Mouse (Mus musculus): Measurements from ENCODE around the gene Eif2ak1. TPM values are rescaled to one million over a fixed set of nuclear protein-coding genes. Genes with fewer than 3 reads are reported as not detected.

Gene Eif2ak1
- total RNA-seq, 2 experiments from 2014 or later, result 39.5 to 40.7 TPM

DNA sequence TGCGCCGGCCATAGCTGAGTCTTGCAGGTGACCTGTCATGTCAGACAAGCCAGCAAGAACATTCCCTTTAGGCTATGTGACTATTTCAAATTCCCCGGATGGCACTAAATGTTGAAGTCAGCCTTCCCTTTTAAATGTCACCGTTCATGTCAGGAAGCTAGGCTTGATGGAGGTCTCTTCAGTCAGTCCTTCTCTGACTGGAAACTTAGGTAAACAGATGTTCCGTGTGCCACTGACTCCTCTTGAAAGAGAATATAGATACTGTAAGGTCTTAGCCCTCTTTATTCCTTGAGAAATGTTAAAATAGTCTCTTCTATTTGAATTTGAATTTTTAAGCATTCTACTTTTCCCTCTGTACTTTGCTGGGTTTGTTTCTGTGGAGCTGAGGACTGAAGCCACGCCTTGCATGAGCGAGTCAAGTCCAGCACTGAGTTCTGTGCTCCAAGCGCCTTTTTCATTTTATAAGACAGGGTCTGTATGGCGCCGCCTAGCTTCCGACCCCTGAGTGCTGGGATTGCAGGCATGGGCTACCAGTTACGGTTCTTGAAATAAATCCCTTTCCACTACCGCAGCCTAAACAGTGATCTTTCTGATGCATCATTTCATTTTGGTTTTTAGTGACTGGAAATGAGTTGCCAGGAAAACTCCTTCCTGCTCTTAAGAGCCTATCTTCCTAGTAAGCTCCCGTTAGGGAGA is 80.2 kb downstream of the Eif2ak1 start, which contains the start of gene Ankrd61:
TSS of gene Ankrd61 (minus strand) at position 51 of the 696 bp plus-strand sequence.
- no peak for DNase-seq (ENCODE audit: low spot score in 2 of 2)

DNA sequence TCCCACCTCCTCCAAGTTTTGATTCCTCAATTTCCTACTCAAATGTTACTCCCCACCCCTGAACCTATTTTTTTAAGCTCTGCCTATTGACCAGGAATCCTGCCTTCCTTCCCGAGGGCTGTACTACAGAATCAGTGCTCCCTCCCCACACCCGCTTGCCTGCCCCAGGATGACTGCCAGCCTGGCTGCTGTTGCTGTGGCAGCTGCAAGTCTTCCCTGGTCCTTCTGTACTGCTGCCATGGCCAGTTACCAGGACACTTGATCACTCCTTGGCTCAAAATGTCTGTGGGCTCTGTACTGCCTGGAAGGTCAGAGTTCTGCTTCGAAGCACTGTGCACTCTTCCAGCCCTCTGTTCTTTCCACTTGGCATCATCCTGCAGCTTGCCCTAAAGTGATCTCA is 84.5 kb downstream of the Eif2ak1 start:
- DNase-seq (ENCODE audit: low spot score in 2 of 2), result peak; percentile 38 to 54

DNA sequence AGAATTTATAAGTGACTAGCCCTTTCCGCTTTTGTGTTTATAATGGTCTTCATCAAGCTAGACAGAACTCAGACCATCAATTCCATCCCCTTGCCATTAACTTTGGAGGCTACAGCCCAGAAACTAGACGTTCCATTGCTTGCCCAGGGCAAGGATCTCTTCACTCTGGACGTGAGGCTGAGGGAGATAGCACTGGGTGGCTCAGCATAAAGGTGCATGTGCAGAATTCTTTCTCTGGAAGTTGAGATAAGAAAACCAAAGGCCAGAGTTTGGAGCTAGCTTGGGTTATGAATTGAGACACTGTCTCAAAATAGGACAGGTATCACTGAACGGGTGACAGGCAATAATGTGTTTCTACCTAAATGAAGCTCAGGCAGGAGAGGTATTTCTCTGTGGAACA is 86.2 kb downstream of the Eif2ak1 start:
- DNase-seq (ENCODE audit: low spot score in 2 of 2), result no peak

DNA sequence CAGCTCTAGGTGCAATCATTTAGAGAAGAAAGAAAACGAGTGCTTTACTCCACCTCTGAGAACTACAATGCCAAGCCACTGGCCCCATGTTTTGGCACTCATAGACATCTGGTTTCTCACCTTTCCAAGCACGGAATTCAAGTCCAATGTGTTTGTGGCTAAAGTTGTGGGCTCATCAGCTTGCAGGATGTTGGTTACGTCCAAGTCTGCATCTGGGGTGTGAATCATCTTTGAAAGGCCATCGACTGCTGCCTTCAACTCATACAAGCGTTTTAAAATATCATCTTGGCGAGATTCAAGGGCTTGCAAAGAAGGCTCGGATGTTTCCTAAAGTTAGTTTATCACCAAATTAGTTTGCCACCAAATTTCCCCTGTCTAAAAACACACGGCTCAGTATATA is 88.8 kb downstream of the Eif2ak1 start:
- no peak for DNase-seq (ENCODE audit: low spot score in 2 of 2)

DNA sequence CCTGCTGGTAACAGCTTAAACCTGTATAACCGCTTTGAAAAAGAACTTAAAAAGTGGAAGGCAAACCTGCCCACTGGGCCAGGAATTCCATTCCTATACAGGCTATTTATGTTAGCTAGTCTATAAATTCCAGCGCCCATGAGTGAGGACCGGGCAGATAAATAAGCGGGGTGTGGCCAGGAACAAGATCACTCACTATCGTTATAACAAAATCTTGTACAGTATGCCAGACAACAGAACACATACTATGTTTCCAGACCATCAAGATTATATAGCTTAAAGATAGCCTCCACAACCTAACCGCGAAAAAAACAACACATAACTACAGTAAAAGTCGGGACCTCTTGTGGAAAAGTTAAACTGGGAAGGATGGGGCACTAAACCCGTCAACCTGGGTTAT is 91.3 kb downstream of the Eif2ak1 start:
- no peak for DNase-seq (ENCODE audit: low spot score in 2 of 2)

DNA sequence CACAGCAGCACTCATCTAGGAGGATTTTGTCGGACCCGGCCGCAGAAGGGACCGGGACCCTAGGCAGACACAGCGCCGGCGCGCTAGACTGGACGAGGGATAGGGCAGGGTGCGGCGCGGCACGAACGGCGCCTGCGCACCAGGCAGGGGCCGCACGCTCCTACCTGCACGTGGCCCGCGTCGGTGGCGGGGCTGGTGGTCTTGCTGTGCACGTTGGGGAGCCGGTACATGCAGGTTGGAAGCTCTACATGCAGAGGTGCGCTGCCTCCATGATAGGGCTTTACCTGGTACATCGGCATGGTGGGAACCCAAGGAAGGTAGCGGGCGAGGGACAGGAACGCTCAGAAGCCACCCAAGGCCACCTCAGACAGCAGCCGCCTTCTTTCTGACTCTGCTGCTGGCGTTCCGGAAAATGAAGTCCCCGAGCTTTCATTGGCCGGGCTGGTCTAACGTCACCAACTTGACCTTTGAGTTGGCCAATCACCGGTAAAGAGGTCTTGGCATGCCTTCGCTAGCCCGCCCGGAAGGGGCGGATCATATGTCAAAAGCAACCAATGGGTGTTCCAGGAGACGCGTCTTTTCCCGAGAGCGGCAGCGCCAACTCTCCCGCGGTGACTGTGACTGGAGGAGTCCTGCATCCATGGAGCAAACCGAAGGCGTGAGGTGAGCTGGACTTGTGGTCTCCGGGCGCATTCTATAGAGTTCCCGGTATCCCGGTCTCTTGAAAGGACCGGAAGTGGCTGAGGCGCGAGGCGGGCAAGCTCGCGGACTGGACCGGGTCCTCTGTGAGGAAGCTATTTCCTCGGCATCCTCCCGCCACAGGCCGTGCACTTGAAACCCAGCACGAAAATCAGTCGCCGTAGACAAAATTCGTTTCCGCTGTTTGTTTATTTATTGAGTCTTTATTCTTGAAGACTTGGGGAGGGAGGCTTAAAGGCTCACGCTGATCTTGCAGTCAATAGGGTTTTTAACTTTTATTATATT is 92.1 kb downstream of the Eif2ak1 start, which contains the start of the genes Aimp2 and Pms2:
TSS of gene Aimp2 (minus strand) at position 431 of the 984 bp plus-strand sequence.
TSS of gene Pms2 (plus strand) at position 548 of the 984 bp plus-strand sequence.
- peak; percentile 95 to 96 for DNase-seq (ENCODE audit: low spot score in 2 of 2)

DNA sequence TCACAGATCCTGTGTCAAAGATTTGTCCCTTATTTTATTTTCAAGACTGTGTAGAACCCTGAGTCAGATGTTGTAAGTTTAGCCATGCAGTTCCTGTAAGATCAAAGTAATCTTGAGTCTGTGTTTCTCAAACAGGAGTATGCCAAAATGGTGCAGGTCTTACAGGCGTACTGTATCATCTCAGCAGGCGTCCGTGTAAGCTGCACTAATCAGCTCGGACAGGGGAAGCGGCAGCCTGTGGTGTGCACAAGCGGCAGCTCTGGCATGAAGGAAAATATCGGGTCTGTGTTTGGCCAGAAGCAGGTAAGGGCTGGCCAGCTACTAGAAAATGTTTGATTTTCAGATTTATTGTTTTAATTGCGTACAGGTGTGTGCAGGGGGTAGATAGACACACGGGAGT is 98.6 kb downstream of the Eif2ak1 start:
- no peak for DNase-seq (ENCODE audit: low spot score in 2 of 2)

DNA sequence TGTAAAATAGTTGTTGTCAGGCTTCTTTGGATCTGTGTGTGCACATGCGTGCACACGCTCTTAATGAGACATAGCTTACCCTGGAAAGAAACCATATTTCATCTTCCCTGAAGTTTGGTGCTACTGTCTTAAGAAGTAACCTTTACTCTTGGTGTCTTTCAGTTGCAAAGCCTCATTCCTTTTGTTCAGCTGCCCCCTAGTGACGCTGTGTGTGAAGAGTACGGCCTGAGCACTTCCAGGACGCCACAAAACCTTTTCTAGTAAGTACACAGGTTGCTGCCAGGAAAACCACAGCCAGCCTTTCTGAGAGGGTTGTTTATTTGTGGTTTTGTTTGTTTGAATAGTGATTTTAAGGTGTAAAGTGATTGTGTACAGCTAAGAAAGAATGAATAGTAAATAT is 99.8 kb downstream of the Eif2ak1 start:
- peak in 1 of 2 experiments; percentile 28 for DNase-seq (ENCODE audit: low spot score in 2 of 2)

DNA sequence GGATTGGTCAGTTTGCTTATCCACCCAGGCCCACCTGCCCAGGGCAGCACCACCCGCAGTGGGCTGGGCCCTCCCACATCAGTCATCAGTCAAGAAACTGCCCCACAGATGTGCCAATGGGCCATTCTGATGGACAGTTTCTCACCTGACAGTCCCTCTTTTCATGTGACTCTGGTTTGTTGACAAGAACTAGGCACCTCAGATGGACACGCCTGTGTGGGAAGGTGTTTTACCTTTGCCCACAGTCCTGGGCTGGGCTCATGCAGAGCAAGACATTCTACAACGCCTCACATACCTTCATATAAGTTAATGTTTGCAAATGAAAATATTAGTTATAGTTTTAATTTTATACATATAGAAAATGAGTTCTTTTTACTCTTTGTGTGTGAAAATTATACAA is 100.5 kb downstream of the Eif2ak1 start:
- no peak for DNase-seq (ENCODE audit: low spot score in 2 of 2)

DNA sequence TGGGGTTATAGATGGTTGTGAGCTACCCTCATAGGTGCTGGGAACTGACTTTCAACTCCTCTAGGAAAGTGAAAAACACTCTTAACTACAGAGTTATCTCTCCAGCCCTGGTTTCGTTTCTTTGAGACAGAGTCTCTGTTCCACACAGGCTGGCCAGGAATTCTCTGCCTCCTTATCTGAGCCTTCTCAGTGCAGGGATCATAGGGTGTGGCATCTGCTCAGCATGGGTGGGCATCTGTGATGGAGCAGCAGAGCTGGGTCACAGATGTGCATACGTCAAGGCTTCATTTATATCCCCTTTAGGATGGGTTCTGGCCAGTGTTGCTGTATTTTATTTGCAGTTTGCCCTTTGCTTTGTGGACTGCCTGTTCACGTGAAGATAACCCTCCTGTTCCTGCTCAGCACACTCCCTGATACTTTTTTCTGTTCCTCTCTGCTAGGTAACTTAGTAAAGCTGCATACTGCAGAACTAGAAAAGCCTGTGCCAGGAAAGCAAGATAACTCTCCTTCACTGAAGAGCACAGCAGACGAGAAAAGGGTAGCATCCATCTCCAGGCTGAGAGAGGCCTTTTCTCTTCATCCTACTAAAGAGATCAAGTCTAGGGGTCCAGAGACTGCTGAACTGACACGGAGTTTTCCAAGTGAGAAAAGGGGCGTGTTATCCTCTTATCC is 107.3 kb downstream of the Eif2ak1 start:
- DNase-seq (ENCODE audit: low spot score in 2 of 2), result no peak

DNA sequence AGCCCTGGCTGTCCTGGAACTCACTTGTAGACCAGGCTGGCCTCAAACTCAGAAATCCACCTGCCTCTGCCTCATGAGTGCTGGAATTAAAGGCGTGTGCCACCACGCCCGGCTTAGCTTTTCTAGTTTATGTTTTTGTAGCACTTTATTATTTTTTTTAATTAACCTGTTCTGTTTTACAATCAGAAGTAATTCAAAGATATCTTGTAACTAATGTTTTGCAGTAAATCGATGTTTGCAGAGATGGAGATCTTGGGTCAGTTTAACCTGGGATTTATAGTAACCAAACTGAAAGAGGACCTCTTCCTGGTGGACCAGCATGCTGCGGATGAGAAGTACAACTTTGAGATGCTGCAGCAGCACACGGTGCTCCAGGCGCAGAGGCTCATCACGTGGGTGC is 110.3 kb downstream of the Eif2ak1 start, which contains the start of gene Gm42421:
TSS of gene Gm42421 (plus strand) at position 301 of the 400 bp plus-strand sequence.
- no peak for DNase-seq (ENCODE audit: low spot score in 2 of 2)

DNA sequence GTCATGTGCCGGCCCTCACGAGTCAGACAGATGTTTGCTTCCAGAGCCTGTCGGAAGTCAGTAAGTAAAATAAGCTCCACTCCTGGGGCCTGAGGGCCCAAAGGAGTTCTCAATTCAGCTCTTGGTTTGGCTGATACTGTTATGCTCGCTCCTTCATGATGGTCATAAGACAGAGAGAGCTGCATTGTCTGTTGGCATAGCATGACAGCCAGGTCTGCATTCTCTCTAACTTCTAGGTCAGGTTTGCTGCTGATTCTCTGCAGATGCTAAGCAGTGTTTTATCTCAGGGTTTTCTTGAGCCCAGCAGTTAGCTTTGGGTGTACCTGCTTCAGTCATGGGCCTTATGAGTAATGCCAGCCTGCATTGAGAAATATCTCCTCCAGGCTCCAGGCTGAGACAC is 111.7 kb downstream of the Eif2ak1 start:
- no peak for DNase-seq (ENCODE audit: low spot score in 2 of 2)

DNA sequence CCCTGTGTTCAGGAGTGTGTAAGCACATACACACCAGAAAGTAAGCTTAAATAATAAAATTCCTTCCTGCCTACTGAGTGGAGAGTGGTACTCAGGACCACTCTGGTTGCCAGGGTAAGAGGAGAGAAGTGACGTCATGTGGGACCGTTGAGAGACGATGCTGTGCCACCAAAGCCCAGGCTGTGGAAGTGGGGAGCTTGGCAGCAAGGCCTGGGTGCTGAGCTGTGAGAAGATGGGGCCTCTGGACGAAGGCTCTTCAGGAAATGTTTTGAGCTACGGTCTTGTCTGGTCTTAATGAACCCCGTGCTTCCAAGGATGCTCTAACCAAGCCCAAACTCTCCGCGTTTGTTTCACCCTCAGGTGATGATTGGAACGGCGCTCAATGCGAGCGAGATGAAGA is 113.1 kb downstream of the Eif2ak1 start:
- DNase-seq (ENCODE audit: low spot score in 2 of 2), result no peak

DNA sequence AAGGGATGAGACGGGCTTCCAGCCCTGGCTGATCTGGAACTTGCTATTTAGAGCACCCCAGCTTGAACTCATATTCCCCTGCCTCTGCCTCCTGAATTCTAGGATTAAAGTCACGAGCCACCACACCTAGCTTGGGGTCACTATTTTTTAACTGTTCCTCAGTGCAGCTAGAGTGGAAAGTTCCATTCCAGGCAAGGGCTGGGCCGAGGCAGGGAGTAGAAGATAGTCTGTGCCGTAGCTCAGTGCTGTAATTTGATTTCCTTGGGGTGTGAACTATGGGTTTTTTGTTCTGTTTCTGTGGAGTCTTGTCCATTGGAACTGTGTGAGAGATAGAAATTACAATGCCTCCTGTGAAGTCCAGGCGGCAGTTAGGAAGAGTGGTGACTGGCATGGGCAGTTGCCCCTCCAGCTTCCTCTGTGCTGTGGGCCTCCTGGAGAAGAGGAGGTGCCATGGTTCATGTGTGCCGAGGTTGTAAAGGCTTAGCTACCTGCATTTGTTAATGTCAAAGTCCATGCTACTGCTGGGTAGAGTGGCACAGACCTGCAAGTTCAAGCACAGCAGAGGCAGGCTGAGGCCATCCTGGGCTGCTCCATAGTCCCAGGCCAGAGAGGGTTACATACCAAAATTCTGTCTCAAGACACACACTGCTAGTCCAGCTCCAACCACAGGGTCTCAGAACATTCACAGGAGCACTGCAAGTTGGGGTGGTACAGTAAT is 114.4 kb downstream of the Eif2ak1 start:
- DNase-seq (ENCODE audit: low spot score in 2 of 2), result no peak

DNA sequence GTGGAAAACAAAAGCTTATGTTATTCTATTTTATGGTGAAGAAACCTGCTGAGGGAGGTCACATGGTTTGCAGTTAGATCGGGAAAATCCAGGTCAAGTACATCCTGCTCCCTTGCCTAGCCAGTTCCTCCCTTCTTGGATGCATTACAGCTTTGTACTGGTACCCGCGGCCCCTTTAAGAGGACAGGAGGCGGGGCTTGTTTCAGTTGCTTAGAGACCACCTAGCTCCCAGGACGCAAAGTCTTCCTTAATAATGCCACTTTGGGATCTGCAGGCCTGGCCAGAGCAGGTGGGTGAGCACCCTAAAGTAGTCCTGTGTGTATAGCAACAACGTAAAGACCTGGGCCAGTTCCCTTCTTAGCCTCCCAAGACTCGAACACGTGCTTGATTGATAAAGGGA is 115.2 kb downstream of the Eif2ak1 start, which contains the start of gene Rsph10b:
TSS of gene Rsph10b (plus strand) at position 205 of the 400 bp plus-strand sequence.
- peak; percentile 40 to 47 for DNase-seq (ENCODE audit: low spot score in 2 of 2)

DNA sequence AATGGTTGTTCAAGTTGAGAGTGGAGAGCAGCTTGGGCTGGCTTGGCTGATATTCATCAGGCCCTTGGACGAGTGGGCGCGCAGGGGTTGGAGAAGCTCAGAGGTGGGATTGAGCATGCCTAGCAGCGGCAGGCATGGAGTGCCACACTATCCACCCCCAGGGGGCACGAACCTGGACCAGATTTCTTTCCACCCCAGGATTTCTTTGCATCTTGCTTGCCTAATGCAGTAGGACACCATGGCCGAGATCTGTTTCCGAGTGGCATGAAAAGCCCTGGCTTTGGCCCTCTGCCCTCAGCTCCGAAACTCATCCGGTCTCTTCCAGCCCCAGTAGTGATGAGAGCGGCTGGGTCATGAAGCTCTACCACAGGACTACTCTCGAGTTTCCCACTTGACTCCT is 115.8 kb downstream of the Eif2ak1 start:
- peak in 1 of 2 experiments; percentile 33 for DNase-seq (ENCODE audit: low spot score in 2 of 2)

DNA sequence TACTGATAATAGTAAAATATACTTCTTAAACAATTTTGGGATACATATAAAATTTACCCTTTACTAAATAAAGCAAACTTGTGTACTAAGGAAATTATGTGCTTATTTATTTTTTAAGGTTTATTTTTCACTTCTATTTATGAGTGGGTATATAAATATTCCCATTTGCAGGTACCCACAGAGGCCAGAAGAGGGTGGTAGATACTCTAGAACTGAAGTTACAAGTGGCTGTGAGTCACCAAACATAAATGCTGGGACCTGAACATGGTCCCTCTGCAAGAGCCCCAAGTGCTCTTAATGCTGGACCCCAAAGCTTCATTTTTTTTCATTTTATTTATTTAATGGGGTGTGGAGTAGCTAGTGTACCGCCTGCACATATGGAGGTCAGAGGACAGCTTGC is 116.3 kb downstream of the Eif2ak1 start:
- DNase-seq (ENCODE audit: low spot score in 2 of 2), result no peak

DNA sequence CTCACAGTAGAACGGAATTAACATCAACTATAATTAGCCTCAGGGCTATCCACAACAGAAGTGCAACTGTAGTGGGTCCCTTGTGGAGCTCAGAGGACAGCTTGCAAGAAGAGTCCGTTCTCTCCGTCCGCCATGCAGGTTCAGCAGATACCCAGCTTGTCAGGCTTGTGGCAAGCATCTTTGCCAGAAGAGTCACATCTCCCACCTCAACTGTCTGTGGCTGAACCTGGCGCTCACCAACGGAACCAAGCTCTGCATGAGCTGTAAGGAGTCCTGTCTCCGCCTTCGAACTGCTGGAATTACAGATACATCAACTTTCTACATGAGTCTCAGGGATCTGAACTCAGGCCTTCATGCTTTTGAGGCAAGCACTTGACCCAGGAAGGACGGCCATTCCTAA is 118.6 kb downstream of the Eif2ak1 start:
- DNase-seq (ENCODE audit: low spot score in 2 of 2), result no peak

DNA sequence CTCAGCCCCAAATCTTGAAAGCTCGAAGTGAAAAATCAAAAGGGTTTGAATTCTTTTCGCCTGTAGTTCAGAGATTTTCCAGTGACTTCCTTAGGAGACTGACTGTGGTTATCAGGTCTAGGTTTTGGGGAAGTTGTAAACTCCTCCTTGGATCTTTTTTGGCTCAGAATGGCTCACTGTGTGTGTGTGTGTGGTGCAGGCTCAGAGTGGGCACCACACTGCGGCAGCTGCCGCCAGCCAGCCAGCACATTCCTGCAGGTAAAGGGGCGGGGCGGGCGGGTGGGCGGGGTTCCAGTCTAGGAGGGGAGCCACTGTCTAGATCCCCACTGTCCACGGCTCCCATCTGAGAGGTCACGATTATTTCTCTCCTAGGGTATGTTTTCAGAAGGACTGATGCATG is 124.0 kb downstream of the Eif2ak1 start:
- no peak for DNase-seq (ENCODE audit: low spot score in 2 of 2)

Measured in layer of hippocampus, postnatal 10 days (tissue).